Mouse (Mus musculus) heart, adult 2 months (tissue): Measurements from ENCODE around the gene Egln2.
A peak's percentile ranks its signal among the peaks of the same experiment; 100 is the strongest.

Experiments used
- CTCF ChIP-seq: fragments of 200-600 bp; IDR thresholded peaks from 2 replicates; pipeline ENCODE4 v1.8.1; 2022; ENCODE audit warnings: antibody characterized with exemption, mild to moderate bottlenecking, moderate library complexity
- EP300 ChIP-seq: fragments of 200-500 bp; IDR thresholded peaks from 2 replicates; pipeline ENCODE4 v1.6.1; 2011; ENCODE audit warnings: low read depth, low read length, control low read depth; ENCODE audit not compliant: insufficient read depth
- POLR2A ChIP-seq: fragments of 200-500 bp; IDR thresholded peaks from 2 replicates; pipeline ENCODE4 v1.6.1; 2011; ENCODE audit warnings: mild to moderate bottlenecking, low read depth, low read length, control low read depth; ENCODE audit not compliant: insufficient read depth

DNA sequence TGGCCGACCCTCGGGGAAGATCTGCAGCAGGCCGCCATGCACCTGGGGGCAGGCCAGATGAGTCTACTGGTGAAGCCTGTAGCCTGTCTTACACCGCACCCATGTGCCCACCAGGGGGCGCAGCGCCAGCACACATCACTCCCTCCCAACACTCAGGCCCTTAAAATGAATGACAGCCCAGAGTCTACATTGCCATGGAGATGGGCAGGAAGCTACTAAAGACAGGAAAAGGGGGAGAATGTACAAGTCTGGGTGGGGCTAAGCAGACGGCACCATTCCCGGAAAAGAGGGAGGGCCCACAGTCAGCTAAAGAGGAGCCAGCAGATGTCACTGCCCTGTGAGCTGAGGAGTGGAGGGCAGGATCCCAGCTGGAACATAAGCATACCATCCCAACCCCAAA lies 6.7 kb downstream of the Egln2 start:
- TF ChIP-seq POLR2A: peak; percentile 63
- peak; percentile 96 for TF ChIP-seq CTCF
- peak; percentile 77; the same call in 1 of the 2 replicates for TF ChIP-seq EP300
